Mouse (Mus musculus) cerebellum, postnatal 25 days (tissue): ENCODE results near the gene Spindoc.

Experiments
- DNase-seq, 2 experiments: peaks; one replicate each; pipeline ENCODE4 v3.0.0; 2021; ENCODE audit warnings: mixed read lengths in 2 of 2

The Spindoc gene

GRCm38 (mm10) chr19:7334049-7334448 is 48.7 kb downstream of the Spindoc start:
- no peak for DNase-seq

GRCm38 (mm10) chr19:7321391-7321790 is 61.4 kb downstream of the Spindoc start:
- no peak for DNase-seq

GRCm38 (mm10) chr19:7320181-7320580 is 62.6 kb downstream of the Spindoc start:
- DNase-seq = no peak

- DNase-seq = no peak
Measured at GRCm38 (mm10) chr19:7317716-7318115, 65.1 kb downstream of the Spindoc start.

GRCm38 (mm10) chr19:7316822-7317221 is 66.0 kb downstream of the Spindoc start:
- no peak for DNase-seq

GRCm38 (mm10) chr19:7315587-7315984 is 67.2 kb downstream of the Spindoc start:
- no peak for DNase-seq

- peak; percentile 56 to 74 for DNase-seq
Measured at GRCm38 (mm10) chr19:7314976-7315586, 67.7 kb downstream of the Spindoc start.

GRCm38 (mm10) chr19:7313660-7314059 is 69.1 kb downstream of the Spindoc start:
- DNase-seq = no peak

- DNase-seq = peak; percentile 78 to 80
Measured at GRCm38 (mm10) chr19:7311306-7311705, 71.5 kb downstream of the Spindoc start.

- peak; percentile 69 to 75 for DNase-seq
Measured at GRCm38 (mm10) chr19:7310704-7311103, 72.1 kb downstream of the Spindoc start.

- DNase-seq = peak; percentile 55 to 58
Measured at GRCm38 (mm10) chr19:7309738-7310330, 73.0 kb downstream of the Spindoc start.

GRCm38 (mm10) chr19:7307995-7308770 is 74.6 kb downstream of the Spindoc start:
- DNase-seq = peak; percentile 43 to 60

- DNase-seq = peak; percentile 32 to 36
Measured at GRCm38 (mm10) chr19:7306968-7307367, 75.8 kb downstream of the Spindoc start.

- DNase-seq = no peak
Measured at GRCm38 (mm10) chr19:7305380-7306310, 77.1 kb downstream of the Spindoc start.

- DNase-seq = no peak
Measured at GRCm38 (mm10) chr19:7304801-7305200, 78.0 kb downstream of the Spindoc start.
